Mouse (Mus musculus): ENCODE data around the gene D230025D16Rik. TPM values are rescaled to one million over a fixed set of nuclear protein-coding genes. Genes with fewer than 3 reads are reported as not detected.

Gene D230025D16Rik
- polyA plus RNA-seq, 1 experiment from 2014 or later = 30.9 TPM

- Histone ChIP-seq H3K27me3 (ENCODE audit: insufficient read depth, low read length) (peaks cover 10% of the 10 kb centered on the region), H3K27ac (ENCODE audit: low read depth) (no peak overlapping the region), H3K36me3 (replicated peaks; ENCODE audit: insufficient read depth, low read length) (peaks cover 9% of the 10 kb centered on the region), H3K4me2 (ENCODE audit: low read depth, low read length) (peak overlapping the region; percentile 34), H3K4me3 (ENCODE audit: low read depth, low read length) (no peak overlapping the region), H3K4me1 (ENCODE audit: insufficient read depth) (peaks cover 41% of the 10 kb centered on the region), H3K9ac (replicated peaks) (no peak overlapping the region), H3K9me3 (ENCODE audit: low read length) (no peaks in the 10 kb centered on the region)
- no peak for ATAC-seq
- no peak for DNase-seq
- TF ChIP-seq EP300 (IDR thresholded peaks at IDR 0.05; ENCODE audit: low read depth) (no peak), CTCF (IDR thresholded peaks at IDR 0.05; ENCODE audit: low read depth) (no peak)
- 72% methylated on average over 9 of the region's 9 CpGs for WGBS (ENCODE audit: insufficient replicate concordance)
Observed at GRCm38 (mm10) chr8:105294776-105295175, 69.8 kb downstream of the D230025D16Rik start.

GRCm38 (mm10) chr8:105295256-105295655 is 70.3 kb downstream of the D230025D16Rik start:
- 65% methylated on average over 11 of the region's 11 CpGs for WGBS (ENCODE audit: insufficient replicate concordance)
- Histone ChIP-seq H3K4me2 (ENCODE audit: low read depth, low read length) (peak overlapping the region; percentile 34), H3K4me3 (ENCODE audit: low read depth, low read length) (peak overlapping the region; percentile 16; the same call in 1 of the 2 replicates), H3K27me3 (ENCODE audit: insufficient read depth, low read length) (peaks cover 5% of the 10 kb centered on the region), H3K9ac (replicated peaks) (no peak overlapping the region; the same call in 1 of the 2 replicates), H3K36me3 (replicated peaks; ENCODE audit: insufficient read depth, low read length) (peaks cover 14% of the 10 kb centered on the region), H3K9me3 (ENCODE audit: low read length) (no peaks in the 10 kb centered on the region), H3K27ac (ENCODE audit: low read depth) (peak overlapping the region; percentile 37; the same call in 1 of the 2 replicates), H3K4me1 (ENCODE audit: insufficient read depth) (peaks cover 37% of the 10 kb centered on the region)
- TF ChIP-seq CTCF (IDR thresholded peaks at IDR 0.05; ENCODE audit: low read depth) (no peak), EP300 (IDR thresholded peaks at IDR 0.05; ENCODE audit: low read depth) (no peak)
- DNase-seq (no peak), ATAC-seq (no peak)

GRCm38 (mm10) chr8:105295895-105296573 is 71.1 kb downstream of the D230025D16Rik start, which contains the start of gene Exoc3l:
Gene Exoc3l (minus strand): TSS chr8:105296101.
- Histone ChIP-seq H3K4me2 (ENCODE audit: low read depth, low read length) (peak within 1 kb of the TSS; percentile 90), H3K4me3 (ENCODE audit: low read depth, low read length) (peak within 1 kb of the TSS; percentile 94), H3K9ac (replicated peaks) (no peak within 1 kb of the TSS; the same call in 1 of the 2 replicates), H3K4me1 (ENCODE audit: insufficient read depth) (peaks cover 32% of the 10 kb centered on the region), H3K36me3 (replicated peaks; ENCODE audit: insufficient read depth, low read length) (peaks cover 22% of the 10 kb centered on the region), H3K27me3 (ENCODE audit: insufficient read depth, low read length) (no peaks in the 10 kb centered on the region), H3K27ac (ENCODE audit: low read depth) (peak within 1 kb of the TSS; percentile 84), H3K9me3 (ENCODE audit: low read length) (no peaks in the 10 kb centered on the region)
- 36% methylated on average over 11 of the region's 11 CpGs for WGBS (ENCODE audit: insufficient replicate concordance)
- TF ChIP-seq EP300 (IDR thresholded peaks at IDR 0.05; ENCODE audit: low read depth) (no peak), CTCF (IDR thresholded peaks at IDR 0.05; ENCODE audit: low read depth) (no peak)
- DNase-seq = no peak
- no peak for ATAC-seq

- peak within 1 kb of the TSS; percentile 97 for H3K9ac ChIP-seq (replicated peaks)
- peaks cover 37% of the 10 kb centered on the region for H3K36me3 ChIP-seq (replicated peaks; ENCODE audit: insufficient read depth, low read length)
- peak within 1 kb of the TSS; percentile 94 for H3K4me3 ChIP-seq (ENCODE audit: low read depth, low read length)
- peak within 1 kb of the TSS; percentile 84 for H3K27ac ChIP-seq (ENCODE audit: low read depth)
- H3K4me1 ChIP-seq (ENCODE audit: insufficient read depth) = peaks cover 40% of the 10 kb centered on the region
- WGBS (ENCODE audit: insufficient replicate concordance) = under 1% methylated on average over 58 of the region's 58 CpGs
- DNase-seq (peak; percentile 95), ATAC-seq (peak; percentile 81)
- no peaks in the 10 kb centered on the region for H3K27me3 ChIP-seq (ENCODE audit: insufficient read depth, low read length)
- TF ChIP-seq EP300 (IDR thresholded peaks at IDR 0.05; ENCODE audit: low read depth) (no peak), CTCF (IDR thresholded peaks at IDR 0.05; ENCODE audit: low read depth) (0 out of 2 replicates have a peak, but pooled peaks have one; percentile 1)
- H3K4me2 ChIP-seq (ENCODE audit: low read depth, low read length) = peak within 1 kb of the TSS; percentile 90
- no peaks in the 10 kb centered on the region for H3K9me3 ChIP-seq (ENCODE audit: low read length)
Observed at GRCm38 (mm10) chr8:105297511-105298192, 72.7 kb downstream of the D230025D16Rik start, which contains the start of gene E2f4. Gene E2f4 (plus strand): TSS chr8:105297663.

DNA sequence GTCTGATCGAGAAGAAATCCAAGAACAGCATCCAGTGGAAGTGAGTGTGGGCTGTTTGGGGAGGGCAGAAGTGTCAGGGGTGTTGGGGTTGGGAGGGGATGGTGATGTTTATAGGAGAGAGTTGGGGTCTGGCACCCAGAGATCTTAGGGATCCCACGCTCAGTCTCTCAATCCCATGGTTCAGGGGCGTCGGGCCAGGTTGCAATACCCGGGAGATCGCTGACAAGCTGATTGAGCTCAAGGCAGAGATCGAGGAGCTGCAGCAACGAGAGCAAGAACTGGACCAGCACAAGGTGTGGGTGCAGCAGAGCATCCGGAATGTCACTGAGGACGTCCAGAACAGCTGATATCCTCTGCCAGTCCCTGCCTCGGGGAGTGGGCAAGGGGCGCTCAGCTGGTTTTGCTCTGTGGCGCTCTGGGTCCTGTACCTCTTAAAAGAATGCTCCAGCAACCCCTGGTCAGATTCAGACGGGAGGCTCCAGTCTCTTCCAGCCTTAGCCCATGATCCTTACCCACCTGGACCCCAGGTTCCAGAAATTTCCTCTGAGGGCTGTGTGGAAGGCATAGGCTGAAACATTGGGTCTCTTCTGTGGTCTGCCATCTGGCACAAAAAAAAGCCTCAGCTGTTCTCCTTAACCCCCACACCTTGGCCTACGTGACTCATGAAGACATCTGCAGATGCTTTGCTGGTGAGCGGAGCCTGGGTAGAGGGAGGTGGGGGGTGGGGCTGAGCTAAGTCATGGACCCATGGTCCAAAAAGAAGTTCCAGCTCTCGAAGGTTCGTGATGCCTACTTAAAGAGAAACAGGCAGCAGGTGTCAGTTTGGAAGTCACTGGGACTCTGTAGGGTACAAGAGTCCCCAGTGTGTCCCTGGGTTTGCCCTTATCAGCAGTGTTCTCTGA is 73.7 kb downstream of the D230025D16Rik start:
- Histone ChIP-seq H3K4me3 (ENCODE audit: low read depth, low read length) (peak overlapping the region; percentile 94), H3K4me1 (ENCODE audit: insufficient read depth) (peaks cover 47% of the 10 kb centered on the region), H3K27me3 (ENCODE audit: insufficient read depth, low read length) (no peaks in the 10 kb centered on the region), H3K9ac (replicated peaks) (peak overlapping the region; percentile 97), H3K9me3 (ENCODE audit: low read length) (no peaks in the 10 kb centered on the region), H3K36me3 (replicated peaks; ENCODE audit: insufficient read depth, low read length) (peaks cover 47% of the 10 kb centered on the region), H3K4me2 (ENCODE audit: low read depth, low read length) (peak overlapping the region; percentile 90), H3K27ac (ENCODE audit: low read depth) (peak overlapping the region; percentile 84)
- ATAC-seq (no peak), DNase-seq (peak; percentile 39)
- TF ChIP-seq EP300 (IDR thresholded peaks at IDR 0.05; ENCODE audit: low read depth) (no peak), CTCF (IDR thresholded peaks at IDR 0.05; ENCODE audit: low read depth) (no peak)
- WGBS (ENCODE audit: insufficient replicate concordance) = 38% methylated on average over 18 of the region's 18 CpGs
